In genomic region chr9:118110360-118110710, GRCm38 (mm10) we compare ENCODE assay signal across 15 mouse cellular contexts.
"Had no signal": no experiment of that assay in that cellular context is flagged by ENCODE, and none has a peak within 500 bp of the region (broad histone marks: within the 10 kb centered on the region; RNA-seq: fewer than 3 reads in every experiment).

No protein-coding gene starts in this region.

- H3K9me3 ChIP-seq: midbrain, embryonic 12.5 days; neural tube, embryonic 13.5 days; neural tube, embryonic 15.5 days had no signal

- DNase-seq: lung, adult 18-20 months; lung, embryonic 14.5 days; lung, postnatal 10 days; lung, postnatal 4 days; midbrain, embryonic 14.5 days; retina, postnatal 1 day; right cerebral cortex, adult 18-20 months; right cerebral cortex, postnatal 25 days; right cerebral cortex, postnatal 4 days; thymus, postnatal 4 days had no signal

- ATAC-seq: midbrain, embryonic 16.5 days had no signal

- H3K36me3 ChIP-seq: midbrain, embryonic 12.5 days; neural tube, embryonic 15.5 days had no signal

- H3K9ac ChIP-seq: lung, embryonic 14.5 days; midbrain, embryonic 12.5 days; neural tube, embryonic 13.5 days; neural tube, embryonic 15.5 days had no signal

- H3K27ac ChIP-seq: midbrain, embryonic 12.5 days; neural tube, embryonic 13.5 days; neural tube, embryonic 15.5 days had no signal

- H3K4me2 ChIP-seq: lung, embryonic 14.5 days; midbrain, embryonic 12.5 days; neural tube, embryonic 13.5 days; neural tube, embryonic 15.5 days had no signal

- H3K4me3 ChIP-seq: midbrain, embryonic 12.5 days; myocyte; neural tube, embryonic 13.5 days; neural tube, embryonic 15.5 days had no signal

- H3K27me3 ChIP-seq: midbrain, embryonic 12.5 days; neural tube, embryonic 13.5 days; neural tube, embryonic 15.5 days had no signal
